Mouse (Mus musculus): ENCODE data around the gene Slc44a1. TPM values are rescaled to one million over a fixed set of nuclear protein-coding genes. Genes with fewer than 3 reads are reported as not detected.

The Slc44a1 gene
- total RNA-seq, 4 experiments from 2014 or later = 79.1 to 102 (median 92.1) TPM

DNA sequence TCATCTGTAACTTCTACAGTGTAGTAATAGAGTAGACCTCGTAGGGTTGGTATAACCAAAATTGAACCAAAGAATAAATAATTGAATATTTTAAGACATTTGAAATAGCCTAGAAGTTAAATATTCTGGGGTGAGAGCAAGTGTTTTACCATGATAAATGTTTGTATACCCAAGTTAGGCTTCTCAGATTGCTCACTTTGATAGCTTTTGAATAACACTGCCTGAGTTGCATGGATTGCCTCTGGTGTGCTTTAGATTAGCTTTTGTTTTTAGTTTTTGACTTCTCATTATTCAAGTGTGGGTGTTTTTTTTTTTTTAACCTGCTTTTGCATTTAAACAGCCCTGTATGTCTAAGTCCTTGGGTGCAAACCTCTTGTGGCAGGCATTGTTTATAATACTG, 85.8 kb downstream of the Slc44a1 start:
- no peak for DNase-seq (ENCODE audit: low spot score in 2 of 2)

- DNase-seq (ENCODE audit: low spot score in 2 of 2) = no peak
These were observed 86.2 kb downstream of the Slc44a1 start for GRCm38 (mm10) chr4:53526446-53526845.

DNA sequence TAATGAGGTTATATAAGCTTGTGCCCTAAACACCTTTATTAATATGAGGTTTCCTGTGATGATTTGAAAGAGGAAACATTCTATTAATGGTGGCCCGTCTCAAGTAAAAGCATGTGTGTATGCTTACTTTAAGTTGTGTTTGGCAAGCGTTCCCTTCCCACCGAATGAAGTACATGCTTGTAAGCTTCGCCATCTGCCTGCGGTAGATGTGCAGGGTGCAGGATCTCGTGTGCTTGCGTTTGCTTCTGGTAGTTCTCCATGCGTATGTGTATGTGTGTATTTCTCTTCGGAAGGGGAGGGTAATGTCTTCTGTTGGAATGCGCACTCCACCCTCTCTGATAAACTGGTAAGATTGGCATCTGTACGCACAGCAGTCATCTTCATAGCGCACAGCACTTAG, 95.6 kb downstream of the Slc44a1 start:
- DNase-seq (ENCODE audit: low spot score in 2 of 2) = no peak

DNA sequence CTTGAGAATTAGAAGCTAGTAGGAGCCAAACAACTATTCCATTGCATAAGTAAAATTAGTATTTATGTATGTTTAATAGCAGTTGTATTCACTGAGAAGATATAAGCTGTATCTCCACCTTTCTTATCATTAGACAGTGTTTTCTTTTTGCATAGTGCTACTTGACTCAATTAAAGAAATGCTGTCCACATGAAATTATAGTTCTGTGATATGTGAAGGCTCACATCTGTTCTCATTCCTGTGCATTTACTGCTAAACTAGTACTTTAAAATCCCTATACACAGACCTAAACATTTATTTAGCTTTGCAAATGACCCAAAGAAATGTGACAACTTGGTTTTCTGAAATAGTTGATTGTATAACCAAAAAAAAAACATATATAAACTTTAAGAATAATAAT, 96.9 kb downstream of the Slc44a1 start:
- no peak for DNase-seq (ENCODE audit: low spot score in 2 of 2)

DNA sequence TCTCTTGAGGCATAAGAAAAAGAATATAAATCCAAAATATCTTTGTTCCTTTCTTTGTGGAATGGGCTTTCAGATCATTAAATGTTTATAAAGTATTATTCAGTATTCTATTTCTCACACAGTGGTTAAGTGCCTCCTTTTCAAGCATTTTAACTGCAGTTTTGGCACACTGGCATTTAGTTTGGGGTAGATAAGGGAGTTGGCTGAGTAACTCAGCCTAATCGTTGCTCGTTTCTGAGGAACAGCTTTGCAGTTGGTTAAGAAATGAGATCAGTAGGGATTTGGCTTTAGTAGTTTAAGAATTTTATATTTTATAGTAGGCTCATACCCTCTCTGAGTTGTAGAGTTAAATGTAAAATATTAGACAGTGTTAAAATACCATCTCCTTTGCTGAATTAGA, 97.3 kb downstream of the Slc44a1 start:
- no peak for DNase-seq (ENCODE audit: low spot score in 2 of 2)

DNA sequence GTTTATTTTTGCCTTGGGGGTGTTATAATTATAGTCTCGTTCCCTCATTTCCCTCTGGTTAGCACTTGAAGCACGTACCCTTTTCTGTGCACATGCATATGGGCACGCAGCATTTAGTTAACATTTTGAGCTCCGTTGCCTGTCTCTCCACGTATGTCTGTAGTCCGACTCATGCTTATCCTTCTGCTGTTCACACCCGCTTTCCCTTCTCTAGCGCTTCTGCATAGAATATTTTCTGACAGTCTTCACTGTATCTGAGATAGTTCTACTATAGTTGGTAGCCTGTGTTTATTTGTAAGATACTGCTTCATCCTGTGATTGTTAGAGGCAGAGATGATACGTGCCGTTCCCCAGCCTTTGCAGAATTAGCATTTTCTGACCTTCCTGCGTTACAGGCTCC, 98.4 kb downstream of the Slc44a1 start:
- peak in 1 of 2 experiments; percentile 33 for DNase-seq (ENCODE audit: low spot score in 2 of 2)

DNA sequence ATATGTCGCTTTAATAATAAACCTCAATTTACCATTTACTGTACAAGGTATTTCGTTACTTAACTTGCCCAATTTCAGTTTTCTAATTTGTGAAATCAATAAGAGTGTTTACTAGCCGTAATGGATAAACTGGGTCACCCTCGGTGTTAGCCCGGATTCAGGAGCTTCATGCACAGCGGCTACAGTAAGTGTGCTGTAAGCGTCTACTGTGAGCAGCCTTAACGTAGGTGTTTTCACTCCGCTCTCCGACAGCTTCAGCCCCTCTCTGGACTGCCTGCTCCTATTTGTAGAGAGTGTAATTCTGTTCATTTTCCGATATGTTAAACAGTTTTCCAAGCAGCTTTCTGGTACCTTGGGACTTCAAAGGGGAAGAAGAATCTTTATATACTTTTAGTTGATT, 99.7 kb downstream of the Slc44a1 start:
- no peak for DNase-seq (ENCODE audit: low spot score in 2 of 2)

DNA sequence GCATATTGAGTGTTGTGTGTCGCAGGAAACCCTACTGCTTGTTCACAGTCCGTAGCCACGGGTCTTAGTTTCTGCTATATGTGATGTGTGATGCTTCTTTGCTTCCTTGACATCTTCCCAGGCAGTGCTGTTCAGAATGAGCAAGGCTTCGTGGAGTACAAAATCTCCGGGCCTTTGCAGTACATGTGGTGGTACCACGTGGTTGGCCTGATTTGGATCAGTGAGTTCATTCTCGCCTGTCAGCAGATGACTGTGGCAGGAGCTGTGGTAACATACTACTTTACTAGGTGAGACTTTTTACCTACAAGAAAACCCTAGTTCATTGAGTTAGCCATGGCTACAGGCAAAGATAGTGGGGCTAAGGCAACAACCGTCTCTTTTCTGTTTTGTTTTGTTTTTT, 103.2 kb downstream of the Slc44a1 start:
- DNase-seq (ENCODE audit: low spot score in 2 of 2) = no peak

DNA sequence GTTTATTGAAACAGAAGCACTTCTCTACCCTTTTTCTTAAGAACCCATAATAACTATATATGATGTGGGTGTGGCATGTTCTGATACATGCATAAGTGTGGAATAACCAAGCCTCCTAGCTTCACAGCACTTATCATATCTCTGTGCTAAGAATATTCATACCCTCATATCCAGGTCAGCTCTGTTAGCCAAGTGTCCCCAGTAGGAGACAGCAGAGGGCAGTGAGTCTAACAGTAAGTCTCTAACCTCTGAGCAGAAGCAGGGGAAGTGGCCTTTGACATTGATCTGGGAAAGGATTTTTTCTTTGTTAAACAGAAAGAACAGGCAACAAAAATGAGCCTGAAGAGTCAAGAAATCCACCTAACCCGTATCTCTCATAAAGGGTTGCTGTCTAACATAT, 104.7 kb downstream of the Slc44a1 start:
- no peak for DNase-seq (ENCODE audit: low spot score in 2 of 2)

- DNase-seq (ENCODE audit: low spot score in 2 of 2) = no peak
These were observed 107.2 kb downstream of the Slc44a1 start for GRCm38 (mm10) chr4:53547381-53547780.

DNA sequence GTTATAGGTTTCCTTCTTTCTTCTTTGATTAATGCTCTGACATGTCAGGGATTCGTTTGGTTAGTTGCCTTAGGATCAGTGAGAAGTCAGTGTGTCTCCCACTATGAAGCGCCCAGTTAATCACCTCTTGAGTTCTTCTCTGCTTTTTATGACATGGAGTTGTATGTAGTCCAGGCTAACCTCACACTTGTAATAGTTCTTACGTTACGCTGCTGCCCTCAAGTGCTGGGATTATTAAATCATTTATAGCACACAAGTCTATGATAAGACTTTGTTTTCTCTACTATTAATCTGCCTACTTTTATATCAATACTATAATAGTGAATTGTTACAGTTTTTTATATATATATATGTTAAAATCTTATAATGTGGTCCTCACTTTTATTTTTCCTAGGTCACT, 109.2 kb downstream of the Slc44a1 start:
- DNase-seq (ENCODE audit: low spot score in 2 of 2) = no peak

DNA sequence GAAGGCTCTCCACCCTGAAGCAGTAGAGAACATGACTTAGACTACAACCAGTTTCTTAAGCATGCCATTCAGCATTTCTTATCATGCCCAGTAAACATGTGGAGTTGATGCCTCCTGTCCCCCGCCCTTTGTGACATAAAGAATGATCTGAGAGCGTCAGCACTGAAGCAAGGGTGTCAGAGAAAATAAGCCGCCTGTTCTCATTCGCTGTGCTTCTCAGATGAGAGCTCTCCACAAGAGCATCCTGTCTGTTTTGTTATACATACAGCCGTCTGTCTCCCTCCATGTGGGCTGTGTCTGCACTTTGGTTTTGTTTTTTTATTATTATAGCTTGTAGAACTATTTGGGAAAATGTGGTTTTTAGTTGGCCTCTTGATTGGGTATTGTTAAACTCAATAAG, 124.4 kb downstream of the Slc44a1 start:
- DNase-seq (ENCODE audit: low spot score in 2 of 2) = no peak

- no peak for DNase-seq (ENCODE audit: low spot score in 2 of 2)
These were observed 126.9 kb downstream of the Slc44a1 start for GRCm38 (mm10) chr4:53567065-53567464.

DNA sequence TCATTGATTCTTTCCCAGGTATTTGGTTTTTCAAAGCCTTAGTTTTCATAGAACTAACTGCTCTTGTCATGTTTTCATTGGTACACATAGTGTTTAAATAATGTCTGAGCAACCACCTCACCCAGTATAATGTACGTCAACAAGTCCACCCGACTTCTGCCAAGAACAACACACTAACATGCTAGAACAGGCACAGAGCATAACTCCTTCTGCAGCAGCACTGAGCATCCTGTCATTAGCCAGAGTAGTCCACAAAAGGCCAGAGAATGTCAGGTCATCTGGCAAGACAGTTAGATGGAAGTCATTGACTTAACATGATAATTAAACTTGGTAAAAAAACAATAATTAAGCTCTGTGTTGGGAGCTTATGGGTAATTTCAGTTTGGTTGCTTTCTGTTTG, 135.3 kb downstream of the Slc44a1 start:
- no peak for DNase-seq (ENCODE audit: low spot score in 2 of 2)

DNA sequence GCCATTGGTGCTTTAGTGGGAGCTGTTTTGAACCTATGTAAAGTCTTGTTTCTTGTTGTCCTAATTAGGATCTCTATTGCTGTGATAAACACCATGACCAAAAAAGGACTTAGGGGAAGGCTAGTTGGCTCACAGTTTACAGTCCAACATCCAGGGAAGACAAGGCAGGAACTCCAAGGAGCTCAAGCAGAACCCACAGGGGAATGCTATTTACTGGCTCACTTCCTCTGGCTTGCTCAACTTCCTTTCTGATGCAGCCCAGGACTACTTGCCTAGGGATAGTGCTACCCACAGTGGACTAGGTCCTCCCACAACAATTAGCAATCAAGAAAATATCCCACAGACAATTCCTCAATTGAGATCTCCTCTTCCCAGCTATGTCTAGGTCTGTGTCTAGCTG, 147.5 kb downstream of the Slc44a1 start:
- DNase-seq (ENCODE audit: low spot score in 2 of 2) = no peak

GRCm38 (mm10) chr4:53588936-53589335, 148.7 kb downstream of the Slc44a1 start:
- DNase-seq (ENCODE audit: low spot score in 2 of 2) = no peak

- DNase-seq (ENCODE audit: low spot score in 2 of 2) = no peak
These were observed 149.3 kb downstream of the Slc44a1 start for GRCm38 (mm10) chr4:53589466-53589865.

- no peak for DNase-seq (ENCODE audit: low spot score in 2 of 2)
These were observed 149.9 kb downstream of the Slc44a1 start for GRCm38 (mm10) chr4:53590163-53590562.

DNA sequence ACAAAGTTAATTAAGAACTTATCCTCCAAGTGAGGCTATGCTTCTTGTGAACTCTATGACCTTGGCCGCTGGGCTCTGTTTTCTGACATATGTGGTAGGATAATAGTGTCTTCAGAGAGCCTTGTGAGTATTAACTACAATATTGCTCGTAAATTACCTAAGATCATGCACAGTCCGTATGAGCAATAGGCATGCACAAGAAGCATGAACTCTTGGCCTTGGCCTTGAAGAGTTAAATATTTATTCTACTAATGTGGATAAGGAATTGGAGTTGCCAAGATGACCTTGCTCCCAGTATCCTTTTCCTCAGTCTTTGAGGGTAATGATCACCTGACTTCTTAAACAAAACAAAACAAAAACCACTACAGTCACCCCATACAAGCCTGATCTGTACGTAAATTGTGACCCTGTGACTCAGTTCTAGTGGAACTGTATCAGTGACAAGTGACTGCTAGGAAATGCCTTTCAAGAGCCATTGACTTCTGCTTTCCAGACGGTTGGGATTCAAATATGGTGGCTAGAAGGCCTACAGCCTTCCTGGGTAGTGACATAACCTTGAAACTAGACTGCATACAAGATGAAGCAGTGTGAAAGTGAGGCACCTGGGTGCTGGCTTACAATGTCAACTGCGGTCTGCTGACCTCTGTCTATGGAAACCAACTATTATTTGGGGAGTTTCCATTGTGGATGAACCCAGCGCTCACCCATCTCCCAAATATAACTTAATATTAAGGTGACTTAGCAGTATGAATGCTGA, 150.7 kb downstream of the Slc44a1 start:
- DNase-seq (ENCODE audit: low spot score in 2 of 2) = no peak

- DNase-seq (ENCODE audit: low spot score in 2 of 2) = no peak
These were observed 151.3 kb downstream of the Slc44a1 start for GRCm38 (mm10) chr4:53591536-53591935.

- no peak for DNase-seq (ENCODE audit: low spot score in 2 of 2)
These were observed 151.7 kb downstream of the Slc44a1 start for GRCm38 (mm10) chr4:53591941-53592340.

DNA sequence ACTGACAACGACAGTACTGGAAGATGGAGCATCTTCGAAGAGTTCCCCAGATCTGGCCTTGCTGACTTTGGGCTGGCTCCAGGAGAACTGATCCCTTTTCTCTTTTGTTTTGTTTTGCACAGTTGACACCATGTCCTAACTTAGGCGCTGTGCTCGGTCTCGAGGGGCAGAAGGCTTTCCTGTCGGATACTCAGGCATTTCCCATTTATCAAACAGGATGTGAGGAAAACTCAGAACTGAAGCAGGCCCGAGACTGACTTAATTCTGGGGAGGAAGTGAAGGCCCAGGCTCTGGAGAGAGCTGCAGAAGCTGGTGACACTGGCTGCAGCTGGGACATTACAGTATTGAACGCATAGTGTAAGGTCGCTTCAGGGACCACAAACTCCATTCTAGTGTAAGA, 152.2 kb downstream of the Slc44a1 start:
- DNase-seq (ENCODE audit: low spot score in 2 of 2) = no peak

DNA sequence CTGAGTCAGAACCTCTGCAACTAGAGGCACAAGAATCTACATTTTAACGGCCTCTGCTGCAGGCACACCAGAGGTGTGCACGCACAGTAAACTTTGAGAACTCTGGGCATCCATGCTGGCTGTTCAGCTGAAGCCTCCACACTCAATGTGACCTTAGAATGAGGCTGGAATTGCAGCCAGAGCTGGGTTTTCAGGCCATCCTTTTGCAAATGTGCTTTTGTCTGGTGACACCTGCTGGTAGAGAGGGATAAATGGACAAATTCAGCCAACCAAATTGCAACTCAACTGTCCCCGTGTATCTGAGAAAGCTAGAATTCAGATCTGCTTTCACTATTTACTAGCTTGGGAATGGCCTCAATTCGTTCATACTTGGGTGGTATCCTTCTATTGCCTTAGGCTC, 154.0 kb downstream of the Slc44a1 start:
- peak; percentile 48 to 66 for DNase-seq (ENCODE audit: low spot score in 2 of 2)

Measured in layer of hippocampus, adult 8-10 months (tissue).